Mouse (Mus musculus) hindbrain, postnatal 0 days (tissue): ENCODE measurements around the gene Rsph3a. TPM values are rescaled to one million over a fixed set of nuclear protein-coding genes. Genes with fewer than 3 reads are reported as not detected.
"Not testable (repeated sequence)": the region's sequence is repeated elsewhere in the genome, so short reads cannot be mapped to it uniquely, and the experiment has no call there.

ENCODE experiments used
- ATAC-seq: fragments of 200-750 bp; cut with Nextera tagmentation; 2 replicates; pipeline ENCODE4 v1.8.0; 2017; ENCODE audit warnings: mild to moderate bottlenecking, moderate TSS enrichment, moderate library complexity
- DNase-seq: peaks from one replicate; pipeline ENCODE4 v3.0.0-alpha.2; 2015; ENCODE audit warnings: low spot score
- H3K27ac ChIP-seq: fragments of 300-500 bp; sonication (generic); 2 replicates; pipeline ENCODE4 v1.5.1; 2014; ENCODE audit warnings: mild to moderate bottlenecking
- H3K27me3 ChIP-seq: fragments of 300-500 bp; sonication (generic); 2 replicates; pipeline ENCODE4 v1.6.1; 2014; ENCODE audit warnings: low read length, mixed read lengths; ENCODE audit not compliant: insufficient read depth
- H3K36me3 ChIP-seq: fragments of 300-500 bp; sonication (generic); 2 replicates; pipeline ENCODE4 v1.6.1; 2014; ENCODE audit warnings: low read length, mixed read lengths; ENCODE audit not compliant: insufficient read depth
- H3K4me1 ChIP-seq: fragments of 300-500 bp; sonication (generic); 2 replicates; pipeline ENCODE4 v1.6.1; 2014; ENCODE audit warnings: antibody characterized with exemption, low read length, mixed read lengths; ENCODE audit not compliant: insufficient read depth
- H3K4me2 ChIP-seq: fragments of 300-500 bp; sonication (generic); 2 replicates; pipeline ENCODE4 v1.6.1; 2014; ENCODE audit warnings: low read depth, mild to moderate bottlenecking, low read length, moderate library complexity, mixed read lengths
- H3K4me3 ChIP-seq: fragments of 300-500 bp; sonication (generic); 2 replicates; pipeline ENCODE4 v1.5.1; 2014; ENCODE audit warnings: low read length
- H3K9ac ChIP-seq: fragments of 300-500 bp; sonication (generic); replicated peaks from 2 replicates; pipeline ENCODE4 v1.6.1; 2014; ENCODE audit warnings: mild to moderate bottlenecking, low read length, moderate library complexity, mixed read lengths
- H3K9me3 ChIP-seq: fragments of 300-500 bp; sonication (generic); 2 replicates; pipeline ENCODE4 v1.6.1; 2016; ENCODE audit warnings: low read length, mixed read lengths
- WGBS: fragments of 180-500 bp; shearing (Covaris S2); extraction: QIAGEN DNeasy Blood & Tissue Kit; methylation state at CpG from one replicate; pipeline ENCODE4 v1.1.7; 2014; 5-methylcytosine and 5-hydroxymethylcytosine counted together
- polyA plus RNA-seq: library from polyadenylated mRNA; unstranded; fragments of >200 nt; fragmentation: Nextera tagmentation; extraction: Ambion mirVana; gene quantifications from 2 replicates; pipeline ENCODE4 v1.2.1, GENCODE M21; 2015
- total RNA-seq: library from RNA; depleted of rRNA; stranded (reverse); fragments of >200 nt; gene quantifications from 2 replicates; pipeline ENCODE4 v1.2.3, GENCODE M21; 2014; rRNA removed

Gene Rsph3a
- total and polyA plus RNA-seq, 2 experiments from 2014 or later = 38.7 to 67.4 TPM

DNA sequence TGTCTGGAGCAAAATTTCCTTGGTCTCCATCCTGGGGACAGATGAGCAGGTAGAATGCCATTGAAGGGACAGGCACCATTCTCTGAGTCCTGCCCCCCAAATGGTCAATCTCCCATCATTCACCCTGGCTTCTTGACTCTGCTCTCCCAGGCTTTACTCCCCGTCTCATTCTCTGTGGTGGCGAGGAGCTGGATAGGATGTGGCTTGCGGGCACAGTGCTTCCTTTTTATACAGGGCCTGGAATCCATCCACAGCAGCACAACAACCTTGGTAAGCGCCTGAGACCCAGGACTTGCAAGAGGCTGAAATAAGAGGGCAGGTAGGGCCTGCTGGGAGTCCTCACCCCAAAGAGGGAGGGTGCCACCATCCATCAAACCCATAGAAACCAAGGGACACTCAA, 68.6 kb downstream of the Rsph3a start:
- H3K9ac ChIP-seq, H3K4me3 ChIP-seq, H3K36me3 ChIP-seq, H3K4me1 ChIP-seq, H3K27me3 ChIP-seq, ATAC-seq, H3K27ac ChIP-seq, H3K4me2 ChIP-seq, DNase-seq, H3K9me3 ChIP-seq: not testable (repeated sequence)
- 94% methylated on average over 3 of the region's 4 CpGs for WGBS

DNA sequence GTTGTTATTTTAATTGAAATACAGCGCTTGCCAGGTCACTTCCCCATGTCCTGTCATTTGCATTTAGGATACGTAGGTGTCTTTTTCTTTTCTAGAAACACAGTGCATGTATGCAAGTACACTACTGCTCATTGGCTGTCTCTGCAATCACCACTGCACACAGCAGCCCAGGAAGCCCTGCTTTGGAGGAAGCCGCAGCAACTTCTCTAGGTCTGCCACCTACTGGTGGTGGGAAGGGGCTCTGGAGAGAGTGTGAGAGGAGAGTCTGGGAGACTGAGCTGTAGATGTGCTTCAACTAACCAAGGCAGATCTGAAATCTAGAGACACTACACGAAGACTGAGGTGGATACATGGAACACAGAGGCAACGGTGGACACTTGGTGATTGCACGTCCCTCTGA, 77.3 kb downstream of the Rsph3a start:
- not testable (repeated sequence) for DNase-seq, H3K36me3 ChIP-seq, H3K4me1 ChIP-seq, H3K4me3 ChIP-seq, H3K27ac ChIP-seq, H3K27me3 ChIP-seq, H3K9me3 ChIP-seq, H3K4me2 ChIP-seq, H3K9ac ChIP-seq
- ATAC-seq = 0 out of 2 replicates have a peak, but pooled peaks have one; percentile 36
- no CpG with 5 or more reads among the region's 6 CpGs for WGBS

DNA sequence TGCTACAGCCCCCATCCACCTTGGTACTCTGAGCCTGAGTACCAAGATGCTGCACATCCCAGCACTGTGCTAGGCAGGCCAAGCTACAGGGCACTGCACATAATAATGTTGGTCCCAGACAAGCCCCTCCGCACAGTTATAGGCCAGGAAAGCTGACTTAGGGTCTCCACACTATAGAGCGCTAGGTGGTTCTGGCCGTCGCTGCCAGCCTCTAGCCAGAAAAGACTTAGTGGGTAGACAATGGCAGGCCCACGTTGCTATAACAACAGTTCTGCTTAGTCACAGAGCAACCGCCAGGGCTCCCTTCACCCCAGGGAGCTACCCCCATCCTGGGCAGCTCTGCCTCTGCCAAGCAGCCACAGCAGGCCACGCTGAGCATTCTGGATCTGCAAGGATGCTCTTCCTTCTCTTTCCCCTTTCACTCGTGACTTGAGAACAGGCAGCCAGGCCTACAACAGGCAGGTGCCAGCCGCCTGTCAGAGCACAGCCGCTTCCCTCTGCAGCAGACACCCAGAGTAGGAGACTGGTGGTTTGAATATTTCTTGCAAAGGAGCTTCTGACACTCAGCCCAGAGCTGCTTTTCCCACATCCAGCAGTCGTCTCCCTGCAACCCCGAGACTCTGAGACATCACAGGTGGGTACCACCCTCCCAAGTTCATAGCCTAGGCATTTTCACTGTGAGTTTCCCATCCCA, 82.2 kb downstream of the Rsph3a start:
- no CpG with 5 or more reads among the region's 12 CpGs for WGBS

More for the DNA sequence above, 82.2 kb downstream of the Rsph3a start:
- peak; percentile 81 for ATAC-seq
- not testable (repeated sequence) for DNase-seq, H3K4me3 ChIP-seq, H3K27me3 ChIP-seq, H3K9ac ChIP-seq, H3K4me1 ChIP-seq, H3K9me3 ChIP-seq, H3K4me2 ChIP-seq, H3K36me3 ChIP-seq, H3K27ac ChIP-seq

Other genes starting within 250 kb of the Rsph3a start
- gene Fndc1, start 118.3 kb upstream of the Rsph3a start, total RNA-seq = 3.2 and 4.8 TPM in 2 replicates
- 5.6 and 7.3 TPM in 2 replicates for gene Fndc1, start 118.3 kb upstream of the Rsph3a start, polyA plus RNA-seq
- gene Tagap, start 19.6 kb upstream of the Rsph3a start, total RNA-seq = 1.4 TPM in 2 replicates
- gene Tagap, start 19.6 kb upstream of the Rsph3a start, polyA plus RNA-seq = 0.33 and 0.37 TPM in 2 replicates
- gene Gm49673, start 202.2 kb downstream of the Rsph3a start, total RNA-seq = 1.6 and 6.0 TPM in 2 replicates
- gene Gm49673, start 202.2 kb downstream of the Rsph3a start, polyA plus RNA-seq = 0.35 and 0.79 TPM in 2 replicates
- 13.7 and 26.9 TPM in 2 replicates for gene Rnaset2a, start 202.5 kb downstream of the Rsph3a start, total RNA-seq
- 24.0 and 25.4 TPM in 2 replicates for gene Rnaset2a, start 202.5 kb downstream of the Rsph3a start, polyA plus RNA-seq
- 11.8 and 17.3 TPM in 2 replicates for gene Fgfr1op, start 219.9 kb downstream of the Rsph3a start, total RNA-seq
- 18.6 and 20.4 TPM in 2 replicates for gene Fgfr1op, start 219.9 kb downstream of the Rsph3a start, polyA plus RNA-seq